Mouse (Mus musculus): Measurements from ENCODE around the gene Six6. TPM values are rescaled to one million over a fixed set of nuclear protein-coding genes. Genes with fewer than 3 reads are reported as not detected.

Six6 gene
- polyA plus RNA-seq (2016; fragmentation: Nextera tagmentation; extraction: Ambion mirVana): 0.14 and 0.77 TPM in 2 replicates

- Histone ChIP-seq H3K27me3 (ENCODE audit: insufficient read depth, poor library complexity, severe bottlenecking) (peaks cover 100% of the 10 kb centered on the region), H3K27ac (no peak within 1 kb of the TSS), H3K4me1 (replicated peaks) (peaks cover 18% of the 10 kb centered on the region), H3K4me3 (peak within 1 kb of the TSS; percentile 43), H3K9me3 (no peaks in the 10 kb centered on the region), H3K36me3 (no peaks in the 10 kb centered on the region)
- peak; percentile 76 for DNase-seq (ENCODE audit: low spot score)
- WGBS: 0% methylated on average over 28 of the region's 28 CpGs
Observed at GRCm38 (mm10) chr12:72939616-72940015, at the start of gene Six6. Six6 (plus strand) TSS chr12:72939892.

- Histone ChIP-seq H3K36me3 (no peaks in the 10 kb centered on the region), H3K9me3 (0 out of 2 replicates have a peak, but pooled peaks cover 8% of the 10 kb centered on the region), H3K27me3 (ENCODE audit: insufficient read depth, poor library complexity, severe bottlenecking) (peaks cover 25% of the 10 kb centered on the region), H3K4me1 (replicated peaks) (peaks cover 9% of the 10 kb centered on the region), H3K27ac (peak overlapping the region; percentile 82), H3K4me3 (peak overlapping the region; percentile 56)
- peak; percentile 69 for DNase-seq (ENCODE audit: low spot score)
- 15% methylated on average over 48 of the region's 48 CpGs for WGBS
Observed at GRCm38 (mm10) chr12:72917159-72917993, 22.3 kb upstream of the Six6 start.

- Histone ChIP-seq H3K27me3 (ENCODE audit: insufficient read depth, poor library complexity, severe bottlenecking) (peaks cover 77% of the 10 kb centered on the region), H3K4me1 (replicated peaks) (peaks cover 16% of the 10 kb centered on the region), H3K27ac (no peak overlapping the region), H3K4me3 (no peak overlapping the region), H3K9me3 (no peaks in the 10 kb centered on the region), H3K36me3 (no peaks in the 10 kb centered on the region)
- 20% methylated on average over 8 of the region's 8 CpGs for WGBS
- DNase-seq (ENCODE audit: low spot score): no peak
Observed at GRCm38 (mm10) chr12:72936751-72937150, 2.9 kb upstream of the Six6 start.

- no peak overlapping the region for H3K4me3 ChIP-seq
- H3K36me3 ChIP-seq: no peaks in the 10 kb centered on the region
- H3K9me3 ChIP-seq: no peaks in the 10 kb centered on the region
- WGBS: 2% methylated on average over 19 of the region's 19 CpGs
- H3K27me3 ChIP-seq (ENCODE audit: insufficient read depth, poor library complexity, severe bottlenecking): peaks cover 86% of the 10 kb centered on the region
- H3K4me1 ChIP-seq (replicated peaks): peaks cover 16% of the 10 kb centered on the region
- no peak overlapping the region for H3K27ac ChIP-seq
- DNase-seq (ENCODE audit: low spot score): peak; percentile 48
Observed at GRCm38 (mm10) chr12:72937537-72938120, 2.1 kb upstream of the Six6 start.

GRCm38 (mm10) chr12:72938176-72938575 lies 1.5 kb upstream of the Six6 start:
- H3K36me3 ChIP-seq: no peaks in the 10 kb centered on the region
- no peak for DNase-seq (ENCODE audit: low spot score)
- no peak overlapping the region for H3K27ac ChIP-seq
- no peaks in the 10 kb centered on the region for H3K9me3 ChIP-seq
- no peak overlapping the region for H3K4me3 ChIP-seq
- peaks cover 16% of the 10 kb centered on the region for H3K4me1 ChIP-seq (replicated peaks)
- peaks cover 91% of the 10 kb centered on the region for H3K27me3 ChIP-seq (ENCODE audit: insufficient read depth, poor library complexity, severe bottlenecking)
- WGBS: 4% methylated on average over 13 of the region's 13 CpGs

- peak; percentile 41 for DNase-seq (ENCODE audit: low spot score)
- Histone ChIP-seq H3K27ac (no peak overlapping the region), H3K27me3 (ENCODE audit: insufficient read depth, poor library complexity, severe bottlenecking) (peaks cover 98% of the 10 kb centered on the region), H3K4me1 (replicated peaks) (peaks cover 16% of the 10 kb centered on the region), H3K4me3 (peak overlapping the region; percentile 43), H3K9me3 (no peaks in the 10 kb centered on the region), H3K36me3 (no peaks in the 10 kb centered on the region)
- whole genome bisulfite sequencing: 3% methylated on average over 14 of the region's 14 CpGs
Observed at GRCm38 (mm10) chr12:72938600-72939490, 847 bp upstream of the Six6 start.

GRCm38 (mm10) chr12:72940071-72940821 lies 554 bp downstream of the Six6 start, which contains the start of gene 4930447C04Rik:
4930447C04Rik (minus strand) TSS chr12:72940774.
- Histone ChIP-seq H3K4me3 (peak within 1 kb of the TSS; percentile 43), H3K4me1 (replicated peaks) (peaks cover 24% of the 10 kb centered on the region), H3K9me3 (no peaks in the 10 kb centered on the region), H3K27ac (no peak within 1 kb of the TSS), H3K27me3 (ENCODE audit: insufficient read depth, poor library complexity, severe bottlenecking) (peaks cover 100% of the 10 kb centered on the region), H3K36me3 (no peaks in the 10 kb centered on the region)
- peak; percentile 64 for DNase-seq (ENCODE audit: low spot score)
- WGBS: under 1% methylated on average over 39 of the region's 39 CpGs

GRCm38 (mm10) chr12:72940822-72941397 lies 1.2 kb downstream of the Six6 start:
- Histone ChIP-seq H3K9me3 (no peaks in the 10 kb centered on the region), H3K4me1 (replicated peaks) (peaks cover 30% of the 10 kb centered on the region), H3K36me3 (no peaks in the 10 kb centered on the region), H3K27me3 (ENCODE audit: insufficient read depth, poor library complexity, severe bottlenecking) (peaks cover 100% of the 10 kb centered on the region), H3K27ac (no peak overlapping the region), H3K4me3 (peak overlapping the region; percentile 43; the same call in 1 of the 2 replicates)
- WGBS: 2% methylated on average over 11 of the region's 11 CpGs
- peak; percentile 43 for DNase-seq (ENCODE audit: low spot score)

GRCm38 (mm10) chr12:72941398-72942051 lies 1.8 kb downstream of the Six6 start:
- H3K4me3 ChIP-seq: peak overlapping the region; percentile 16; the same call in 1 of the 2 replicates
- H3K27me3 ChIP-seq (ENCODE audit: insufficient read depth, poor library complexity, severe bottlenecking): peaks cover 100% of the 10 kb centered on the region
- under 1% methylated on average over 32 of the region's 32 CpGs for WGBS
- no peak overlapping the region for H3K27ac ChIP-seq
- H3K9me3 ChIP-seq: no peaks in the 10 kb centered on the region
- H3K36me3 ChIP-seq: no peaks in the 10 kb centered on the region
- DNase-seq (ENCODE audit: low spot score): peak; percentile 60
- peaks cover 31% of the 10 kb centered on the region for H3K4me1 ChIP-seq (replicated peaks)

- Histone ChIP-seq H3K27me3 (ENCODE audit: insufficient read depth, poor library complexity, severe bottlenecking) (peaks cover 100% of the 10 kb centered on the region), H3K4me1 (replicated peaks) (peaks cover 31% of the 10 kb centered on the region), H3K4me3 (no peak overlapping the region), H3K9me3 (no peaks in the 10 kb centered on the region), H3K27ac (no peak overlapping the region), H3K36me3 (no peaks in the 10 kb centered on the region)
- WGBS: 22% methylated on average over 6 of the region's 6 CpGs
- no peak for DNase-seq (ENCODE audit: low spot score)
Observed at GRCm38 (mm10) chr12:72942171-72942570, 2.5 kb downstream of the Six6 start.

- WGBS: 11% methylated on average over 2 of the region's 2 CpGs
- peaks cover 100% of the 10 kb centered on the region for H3K27me3 ChIP-seq (ENCODE audit: insufficient read depth, poor library complexity, severe bottlenecking)
Observed at GRCm38 (mm10) chr12:72943574-72944110, 4.0 kb downstream of the Six6 start.

More at GRCm38 (mm10) chr12:72943574-72944110, 4.0 kb downstream of the Six6 start:
- Histone ChIP-seq H3K27ac (no peak overlapping the region), H3K9me3 (no peaks in the 10 kb centered on the region), H3K4me3 (no peak overlapping the region), H3K36me3 (no peaks in the 10 kb centered on the region), H3K4me1 (replicated peaks) (peaks cover 31% of the 10 kb centered on the region)
- no peak for DNase-seq (ENCODE audit: low spot score)

Measured in hindbrain, embryonic 10.5 days (tissue).